Mouse (Mus musculus) thymus, adult 2 months (tissue): ENCODE measurements around the gene Plcb2.

Experiments used
- CTCF ChIP-seq: fragments of 200-500 bp; IDR thresholded peaks from 2 replicates; pipeline ENCODE4 v1.5.1; 2012; ENCODE audit warnings: mild to moderate bottlenecking, control low read depth, low read length, moderate library complexity, borderline replicate concordance; ENCODE audit not compliant: control insufficient read depth, poor library complexity, insufficient read depth; ENCODE audit errors: extremely low read depth
- POLR2A ChIP-seq: fragments of 200-500 bp; IDR thresholded peaks from 2 replicates; pipeline ENCODE4 v1.6.1; 2012; ENCODE audit warnings: mild to moderate bottlenecking, low read length, control low read depth, moderate library complexity; ENCODE audit not compliant: control insufficient read depth, poor library complexity, insufficient read depth; ENCODE audit errors: extremely low read depth

DNA sequence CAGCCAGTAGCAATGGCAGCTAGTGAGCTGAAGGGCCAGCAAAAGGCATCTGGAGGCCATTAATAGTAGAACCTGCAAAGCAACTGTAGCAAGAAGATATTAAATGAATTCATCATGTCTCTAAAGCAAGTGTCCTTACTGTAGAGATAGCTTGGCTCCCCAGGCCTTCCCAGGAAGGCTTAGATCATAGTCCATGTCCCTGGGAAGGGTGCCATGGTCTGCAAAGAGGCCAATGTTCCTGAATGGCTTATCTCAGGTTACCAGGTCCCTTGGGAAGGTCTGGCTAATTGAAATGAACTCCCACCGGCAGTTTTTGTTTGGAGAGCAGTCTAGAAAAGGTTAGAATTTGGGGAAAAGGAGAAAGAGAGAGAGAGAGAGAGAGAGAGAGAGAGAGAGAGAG is 56.5 kb downstream of the Plcb2 start:
- TF ChIP-seq CTCF (no peak), POLR2A (no peak)
